Mouse (Mus musculus): ENCODE measurements around the gene Usp36. TPM values are rescaled to one million over a fixed set of nuclear protein-coding genes. Genes with fewer than 3 reads are reported as not detected.
A peak's percentile ranks its signal among the peaks of the same experiment; 100 is the strongest.

Gene Usp36
- total RNA-seq, 2 experiments from 2014 or later: 32.1 to 33.1 TPM

GRCm38 (mm10) chr11:118243627-118244261 is 46.3 kb downstream of the Usp36 start:
- intact Hi-C loops (cut with DNase I): no loop called here
- Histone ChIP-seq H3K4me3 (no peak overlapping the region), H3K27ac (no peak overlapping the region)
- DNase-seq (ENCODE audit: extremely low spot score in 1 of 2, low spot score in 2 of 2): no peak
- TF ChIP-seq CTCF (IDR thresholded peaks at IDR 0.05): no peak

GRCm38 (mm10) chr11:118242506-118242905 is 47.5 kb downstream of the Usp36 start:
- intact Hi-C loops (cut with DNase I): no loop called here
- TF ChIP-seq CTCF (IDR thresholded peaks at IDR 0.05): no peak
- Histone ChIP-seq H3K4me3 (no peak overlapping the region), H3K27ac (no peak overlapping the region)
- DNase-seq (ENCODE audit: extremely low spot score in 1 of 2, low spot score in 2 of 2): no peak

GRCm38 (mm10) chr11:118240388-118240787 is 49.7 kb downstream of the Usp36 start:
- no peak for DNase-seq (ENCODE audit: extremely low spot score in 1 of 2, low spot score in 2 of 2)
- no peak for TF ChIP-seq CTCF (IDR thresholded peaks at IDR 0.05)
- no peak overlapping the region for H3K4me3 ChIP-seq
- intact Hi-C loops (cut with DNase I): no loop called here
- H3K27ac ChIP-seq: no peak overlapping the region

- no peak overlapping the region for H3K4me3 ChIP-seq
- intact Hi-C loops (cut with DNase I): no loop called here
These were observed 50.5 kb downstream of the Usp36 start for GRCm38 (mm10) chr11:118239281-118240198.

GRCm38 (mm10) chr11:118236520-118237190 is 53.4 kb downstream of the Usp36 start:
- intact Hi-C loops (cut with DNase I): no loop called here
- no peak overlapping the region for H3K4me3 ChIP-seq
- DNase-seq (ENCODE audit: extremely low spot score in 1 of 2, low spot score in 2 of 2): no peak
- no peak; the same call in 1 of the 2 replicates for TF ChIP-seq CTCF (IDR thresholded peaks at IDR 0.05)
- 0 out of 2 replicates have a peak overlapping the region, but pooled peaks have one; percentile 3 for H3K27ac ChIP-seq

More at GRCm38 (mm10) chr11:118239281-118240198, 50.5 kb downstream of the Usp36 start:
- DNase-seq (ENCODE audit: extremely low spot score in 1 of 2, low spot score in 2 of 2): no peak
- TF ChIP-seq CTCF (IDR thresholded peaks at IDR 0.05): no peak
- no peak overlapping the region for H3K27ac ChIP-seq

GRCm38 (mm10) chr11:118234929-118235328 is 55.1 kb downstream of the Usp36 start:
- TF ChIP-seq CTCF (IDR thresholded peaks at IDR 0.05): no peak
- H3K4me3 ChIP-seq: no peak overlapping the region
- peak overlapping the region; percentile 6; the same call in 1 of the 2 replicates for H3K27ac ChIP-seq
- intact Hi-C loops (cut with DNase I): no loop called here
- no peak for DNase-seq (ENCODE audit: extremely low spot score in 1 of 2, low spot score in 2 of 2)

- intact Hi-C loops (cut with DNase I): no loop called here
- peak overlapping the region; percentile 6; the same call in 1 of the 2 replicates for H3K27ac ChIP-seq
These were observed 55.5 kb downstream of the Usp36 start for GRCm38 (mm10) chr11:118234500-118234899.

GRCm38 (mm10) chr11:118233924-118234323 is 56.1 kb downstream of the Usp36 start:
- Histone ChIP-seq H3K27ac (no peak overlapping the region), H3K4me3 (no peak overlapping the region)
- intact Hi-C loops (cut with DNase I): no loop called here
- no peak for DNase-seq (ENCODE audit: extremely low spot score in 1 of 2, low spot score in 2 of 2)
- TF ChIP-seq CTCF (IDR thresholded peaks at IDR 0.05): no peak; the same call in 1 of the 2 replicates

More at GRCm38 (mm10) chr11:118234500-118234899, 55.5 kb downstream of the Usp36 start:
- no peak for DNase-seq (ENCODE audit: extremely low spot score in 1 of 2, low spot score in 2 of 2)
- no peak for TF ChIP-seq CTCF (IDR thresholded peaks at IDR 0.05)
- H3K4me3 ChIP-seq: no peak overlapping the region

GRCm38 (mm10) chr11:118232314-118232831 is 57.7 kb downstream of the Usp36 start:
- TF ChIP-seq CTCF (IDR thresholded peaks at IDR 0.05): peak; percentile 52
- no peak for DNase-seq (ENCODE audit: extremely low spot score in 1 of 2, low spot score in 2 of 2)
- no peak overlapping the region for H3K27ac ChIP-seq
- intact Hi-C loops (cut with DNase I): no loop called here
- H3K4me3 ChIP-seq: no peak overlapping the region

- DNase-seq (ENCODE audit: extremely low spot score in 1 of 2, low spot score in 2 of 2): no peak
- H3K4me3 ChIP-seq: no peak overlapping the region
- intact Hi-C loops (cut with DNase I): loop anchor here (10.0 kb wide), 1 partner anchor 355 kb away; the partner anchor contains the start of gene Tha1
- H3K27ac ChIP-seq: no peak overlapping the region
- TF ChIP-seq CTCF (IDR thresholded peaks at IDR 0.05): no peak
These were observed 60.1 kb downstream of the Usp36 start for GRCm38 (mm10) chr11:118229941-118230340.

GRCm38 (mm10) chr11:118227650-118228049 is 62.4 kb downstream of the Usp36 start:
- no peak for TF ChIP-seq CTCF (IDR thresholded peaks at IDR 0.05)
- intact Hi-C loops (cut with DNase I): loop anchor here (10.0 kb wide), 1 partner anchor 353 kb away; the partner anchor contains the start of gene Tha1
- no peak overlapping the region for H3K27ac ChIP-seq

More at GRCm38 (mm10) chr11:118227650-118228049, 62.4 kb downstream of the Usp36 start:
- DNase-seq (ENCODE audit: extremely low spot score in 1 of 2, low spot score in 2 of 2): no peak
- H3K4me3 ChIP-seq: no peak overlapping the region

All from left cerebral cortex, adult 2 months (tissue).